Mouse (Mus musculus) forebrain, postnatal 0 days (tissue): Measurements from ENCODE around the gene Gm20458. TPM values are rescaled to one million over a fixed set of nuclear protein-coding genes. Genes with fewer than 3 reads are reported as not detected.
A peak's percentile ranks its signal among the peaks of the same experiment; 100 is the strongest.

Experiments
- ATAC-seq: fragments of 200-750 bp; cut with Nextera tagmentation; 2 replicates; pipeline ENCODE4 v1.8.0; 2017; ENCODE audit warnings: mild to moderate bottlenecking, moderate library complexity
- DNase-seq: peaks from one replicate; pipeline ENCODE4 v3.0.0-alpha.2; 2015
- H3K27ac ChIP-seq: fragments of 300-500 bp; sonication (generic); 2 replicates; pipeline ENCODE4 v1.5.1; 2014; ENCODE audit warnings: low read depth, mild to moderate bottlenecking, antibody characterized with exemption, low read length, moderate library complexity, mixed read lengths
- H3K27me3 ChIP-seq: fragments of 300-500 bp; sonication (generic); 2 replicates; pipeline ENCODE4 v1.6.1; 2014; ENCODE audit warnings: mild to moderate bottlenecking, low read length, mixed read lengths; ENCODE audit not compliant: insufficient read depth
- H3K36me3 ChIP-seq: fragments of 300-500 bp; sonication (generic); 2 replicates; pipeline ENCODE4 v1.6.1; 2014; ENCODE audit warnings: mild to moderate bottlenecking, moderate library complexity; ENCODE audit not compliant: insufficient read depth
- H3K4me1 ChIP-seq: fragments of 300-500 bp; sonication (generic); 2 replicates; pipeline ENCODE4 v1.6.1; 2014; ENCODE audit warnings: antibody characterized with exemption; ENCODE audit not compliant: insufficient read depth
- H3K4me2 ChIP-seq: fragments of 300-500 bp; sonication (generic); 2 replicates; pipeline ENCODE4 v1.6.1; 2014; ENCODE audit warnings: low read depth, mild to moderate bottlenecking, moderate library complexity
- H3K4me3 ChIP-seq: fragments of 300-500 bp; sonication (generic); 2 replicates; pipeline ENCODE4 v1.5.1; 2014; ENCODE audit warnings: low read depth, low read length, mixed read lengths
- H3K9ac ChIP-seq: fragments of 300-500 bp; sonication (generic); 2 replicates; pipeline ENCODE4 v1.6.1; 2014; ENCODE audit warnings: mild to moderate bottlenecking
- H3K9me3 ChIP-seq: fragments of 300-500 bp; sonication (generic); 2 replicates; pipeline ENCODE4 v1.6.1; 2016; ENCODE audit warnings: low read length
- CTCF ChIP-seq: sonication (generic); IDR thresholded peaks from 2 replicates; pipeline ENCODE4 v1.5.1; 2016; ENCODE audit warnings: antibody characterized with exemption, control low read depth, low read depth
- WGBS: fragments of 180-500 bp; shearing (Covaris S2); extraction: QIAGEN DNeasy Blood & Tissue Kit; methylation state at CpG from one replicate; pipeline ENCODE4 v1.1.7; 2014; 5-methylcytosine and 5-hydroxymethylcytosine counted together
- polyA plus RNA-seq: library from polyadenylated mRNA; unstranded; fragments of >200 nt; fragmentation: Nextera tagmentation; extraction: Ambion mirVana; gene quantifications from 2 replicates; pipeline ENCODE4 v1.2.1, GENCODE M21; 2015
- total RNA-seq: library from RNA; depleted of rRNA; stranded (reverse); fragments of >200 nt; gene quantifications from 2 replicates; pipeline ENCODE4 v1.2.3, GENCODE M21; 2014

Gm20458 gene
- total and polyA plus RNA-seq, 2 experiments from 2014 or later: 10.5 to 10.7 TPM

DNA sequence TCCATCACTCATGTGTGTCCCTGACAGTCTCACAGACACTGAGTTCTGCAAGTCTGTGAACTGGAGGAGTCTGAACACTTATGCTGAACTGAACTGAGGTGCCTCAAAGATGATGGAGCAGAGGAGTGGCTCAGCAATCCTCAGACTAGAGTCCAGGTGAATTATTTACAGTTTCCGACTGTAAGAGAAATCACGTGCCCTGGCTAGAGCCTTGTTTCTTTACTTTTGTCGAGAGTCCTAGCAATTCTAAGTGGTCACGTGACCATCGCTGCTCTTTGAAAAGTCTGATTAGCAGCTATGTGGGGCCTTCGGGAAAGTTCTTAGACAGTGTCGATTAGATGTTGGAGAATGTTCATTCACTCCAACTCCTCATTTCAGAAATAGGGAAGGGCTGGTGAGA, 2.8 kb upstream of the Gm20458 start:
- no peaks in the 10 kb centered on the region for H3K27me3 ChIP-seq
- WGBS: 53% methylated on average over 7 of the region's 7 CpGs
- TF ChIP-seq CTCF: no peak
- H3K27ac ChIP-seq: no peak overlapping the region
- no peaks in the 10 kb centered on the region for H3K9me3 ChIP-seq
- DNase-seq (no peak), ATAC-seq (no peak)
- H3K4me2 ChIP-seq: no peak overlapping the region
- peaks cover 7% of the 10 kb centered on the region for H3K4me1 ChIP-seq
- no peak overlapping the region for H3K4me3 ChIP-seq
- no peak overlapping the region for H3K9ac ChIP-seq
- H3K36me3 ChIP-seq: 0 out of 2 replicates have a peak, but pooled peaks cover 1% of the 10 kb centered on the region

DNA sequence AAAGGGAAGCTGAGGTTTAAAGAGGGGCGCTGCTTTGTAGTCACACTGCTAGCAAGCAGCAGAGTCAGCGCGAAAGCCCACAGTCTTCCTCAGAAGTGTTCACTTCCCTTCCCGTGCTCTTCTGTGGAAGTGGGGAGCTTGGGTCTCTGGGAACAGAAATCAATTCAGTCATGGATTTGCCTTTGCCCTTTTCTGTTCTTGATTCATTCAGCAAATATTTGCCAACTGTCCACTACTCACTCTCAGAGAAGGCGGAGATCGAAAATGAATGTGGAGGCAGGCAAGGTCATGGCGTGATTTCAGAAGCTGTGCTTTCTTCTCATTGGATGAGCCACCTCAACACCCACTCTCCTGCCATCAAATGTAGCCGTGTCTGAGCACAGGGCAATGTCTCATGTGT, 2.2 kb upstream of the Gm20458 start:
- 87% methylated on average over 8 of the region's 8 CpGs for WGBS
- no peak overlapping the region for H3K4me3 ChIP-seq
- DNase-seq (no peak), ATAC-seq (no peak)
- H3K27me3 ChIP-seq: no peaks in the 10 kb centered on the region
- no peak overlapping the region for H3K27ac ChIP-seq
- H3K4me2 ChIP-seq: no peak overlapping the region
- no peak for TF ChIP-seq CTCF
- no peak overlapping the region for H3K9ac ChIP-seq
- no peaks in the 10 kb centered on the region for H3K9me3 ChIP-seq
- H3K36me3 ChIP-seq: peaks cover 5% of the 10 kb centered on the region; the same call in 1 of the 2 replicates
- peaks cover 7% of the 10 kb centered on the region for H3K4me1 ChIP-seq

DNA sequence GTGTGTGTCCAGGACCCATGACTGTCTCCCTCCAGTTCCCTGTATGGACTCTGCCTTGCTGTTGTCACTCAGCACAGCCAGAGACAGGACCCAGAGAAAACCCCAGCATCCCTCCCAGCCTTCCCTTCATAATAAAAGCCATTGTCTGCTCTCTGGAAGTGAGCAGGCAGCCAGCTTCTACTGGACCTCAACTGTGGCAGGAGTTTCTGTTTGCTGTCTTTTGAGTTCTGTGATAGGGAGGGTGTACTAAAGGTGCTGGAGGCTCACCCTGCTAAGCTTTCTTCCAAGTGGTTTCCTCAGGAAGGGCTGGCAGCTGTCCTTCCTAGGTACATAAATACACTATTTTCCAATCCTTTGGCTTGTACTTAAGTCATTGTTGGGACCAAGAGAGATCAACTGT, 4.4 kb downstream of the Gm20458 start:
- no peak for TF ChIP-seq CTCF
- H3K36me3 ChIP-seq: peaks cover 55% of the 10 kb centered on the region
- no peak for DNase-seq
- H3K4me2 ChIP-seq: no peak overlapping the region
- no peak for ATAC-seq
- H3K4me1 ChIP-seq: peaks cover 7% of the 10 kb centered on the region
- no peak overlapping the region for H3K4me3 ChIP-seq
- no peaks in the 10 kb centered on the region for H3K9me3 ChIP-seq
- H3K27ac ChIP-seq: no peak overlapping the region
- no peak overlapping the region for H3K9ac ChIP-seq
- H3K27me3 ChIP-seq: no peaks in the 10 kb centered on the region

DNA sequence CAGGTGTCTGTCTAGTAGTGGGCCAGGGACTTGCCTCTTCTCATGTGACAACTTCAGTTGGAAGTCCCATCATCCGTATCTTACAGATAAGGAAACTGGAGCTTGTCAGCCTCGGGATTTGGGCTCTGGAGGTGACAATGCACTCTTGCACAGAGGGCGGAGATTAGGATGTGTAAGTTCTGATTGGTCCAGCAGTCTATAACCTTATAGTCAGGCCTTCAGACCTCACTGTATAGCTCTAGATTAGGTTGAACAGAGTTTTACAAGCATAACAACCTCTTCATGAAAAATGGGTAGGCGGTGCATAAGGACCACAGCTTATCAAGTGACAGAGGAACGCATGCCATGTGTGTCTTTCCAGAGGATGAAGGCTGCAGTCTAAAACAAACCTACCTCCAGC, 6.0 kb downstream of the Gm20458 start:
- no peak overlapping the region for H3K27ac ChIP-seq
- peaks cover 5% of the 10 kb centered on the region for H3K4me1 ChIP-seq
- DNase-seq: no peak
- H3K9me3 ChIP-seq: no peaks in the 10 kb centered on the region
- no peak for ATAC-seq
- WGBS: 85% methylated on average over 5 of the region's 5 CpGs
- H3K4me2 ChIP-seq: no peak overlapping the region
- no peak overlapping the region for H3K4me3 ChIP-seq
- TF ChIP-seq CTCF: no peak
- H3K36me3 ChIP-seq: peaks cover 59% of the 10 kb centered on the region
- H3K27me3 ChIP-seq: no peaks in the 10 kb centered on the region
- H3K9ac ChIP-seq: no peak overlapping the region

DNA sequence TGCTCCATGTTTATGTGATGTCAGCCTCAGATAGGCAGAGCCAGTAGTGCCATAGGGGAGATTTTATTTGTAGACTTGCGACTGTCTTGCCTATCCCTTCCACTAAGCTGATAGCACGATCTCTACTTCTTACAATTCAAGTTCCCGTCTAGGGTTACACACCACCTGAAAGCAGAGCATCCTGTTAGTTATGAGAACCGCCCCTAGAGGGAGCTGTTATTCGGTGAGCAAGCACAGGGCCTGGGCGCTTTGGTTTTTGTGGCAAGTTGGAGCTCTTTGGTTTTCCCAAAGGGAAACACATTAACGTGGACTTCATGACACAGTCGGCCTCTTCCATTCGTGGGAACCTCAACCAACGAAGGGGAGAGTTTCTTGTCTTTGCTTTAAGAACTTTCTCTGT, 9.5 kb downstream of the Gm20458 start:
- Histone ChIP-seq H3K36me3 (peaks cover 60% of the 10 kb centered on the region), H3K27ac (no peak overlapping the region), H3K9me3 (no peaks in the 10 kb centered on the region), H3K4me2 (no peak overlapping the region), H3K27me3 (no peaks in the 10 kb centered on the region), H3K4me3 (no peak overlapping the region), H3K4me1 (no peaks in the 10 kb centered on the region), H3K9ac (no peak overlapping the region)
- ATAC-seq (no peak), DNase-seq (peak; percentile 38)
- TF ChIP-seq CTCF: peak; percentile 67
- WGBS: 27% methylated on average over 10 of the region's 10 CpGs

DNA sequence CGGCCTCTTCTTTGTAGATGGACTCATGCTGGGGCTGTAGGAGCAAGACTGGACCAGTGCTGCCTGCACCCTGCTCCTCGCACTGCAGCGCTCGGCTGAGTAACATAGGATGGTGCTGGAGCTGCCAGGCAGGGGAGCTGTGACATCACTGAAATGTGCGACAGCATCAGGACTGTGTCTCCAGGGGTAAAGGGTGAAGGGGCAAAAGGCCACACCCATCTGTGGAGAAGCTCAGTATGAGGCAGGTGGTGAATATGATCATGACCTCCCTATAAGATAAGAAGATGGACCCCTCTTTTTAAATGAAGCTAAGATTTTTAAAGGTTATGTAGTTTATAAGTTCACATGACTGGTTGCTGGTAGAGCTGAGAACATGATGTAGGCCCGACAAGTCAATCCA, 12.9 kb downstream of the Gm20458 start, which contains the start of gene Trp53tg5:
Gene Trp53tg5, minus strand, starts transcription at position 101 of the 400 bp plus-strand sequence.
- no peak for ATAC-seq
- DNase-seq: no peak

DNA sequence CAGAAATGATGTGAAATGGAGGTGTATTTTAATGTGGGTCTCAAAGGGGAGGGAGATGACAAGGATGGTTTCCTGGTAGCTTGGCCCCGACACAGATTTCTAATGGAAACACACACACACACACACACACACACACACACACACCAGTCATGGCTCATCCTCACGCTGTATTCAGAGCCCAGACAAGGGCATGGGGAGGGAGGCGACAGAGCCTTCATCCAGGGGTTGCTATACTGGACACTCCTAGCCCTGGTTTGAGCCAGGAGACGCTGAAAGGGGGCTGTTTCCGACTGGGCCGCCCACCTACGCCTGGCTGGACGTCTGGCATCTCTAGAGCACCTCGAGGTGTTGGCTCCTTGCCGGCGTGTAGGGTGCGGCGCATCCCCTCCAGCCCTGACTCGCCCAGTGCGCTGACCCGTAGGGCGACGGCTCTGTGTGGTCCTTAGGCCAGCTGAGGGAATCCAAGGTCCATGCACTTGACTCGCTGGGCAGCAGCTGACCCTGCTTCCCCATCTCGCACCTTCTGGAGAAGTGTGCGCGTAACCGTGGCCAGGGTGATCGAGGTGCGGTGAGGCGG, 25.0 kb downstream of the Gm20458 start, which contains the start of gene Dbndd2:
Gene Dbndd2, plus strand, starts transcription at position 426 of the 577 bp plus-strand sequence.
- peak; percentile 47 for ATAC-seq
- Histone ChIP-seq H3K4me1 (no peaks in the 10 kb centered on the region), H3K9me3 (no peaks in the 10 kb centered on the region), H3K27me3 (no peaks in the 10 kb centered on the region; the same call in 1 of the 2 replicates), H3K4me3 (peak within 1 kb of the TSS; percentile 76), H3K9ac (peak within 1 kb of the TSS; percentile 56), H3K27ac (no peak within 1 kb of the TSS), H3K4me2 (peak within 1 kb of the TSS; percentile 99), H3K36me3 (peaks cover 16% of the 10 kb centered on the region)
- 1% methylated on average over 26 of the region's 26 CpGs for WGBS
- no peak for TF ChIP-seq CTCF
- peak; percentile 26 for DNase-seq

More for the DNA sequence above, 12.9 kb downstream of the Gm20458 start, which contains the start of gene Trp53tg5:
- Histone ChIP-seq H3K27ac (no peak within 1 kb of the TSS), H3K4me1 (no peaks in the 10 kb centered on the region), H3K36me3 (peaks cover 58% of the 10 kb centered on the region), H3K9me3 (no peaks in the 10 kb centered on the region), H3K4me3 (no peak within 1 kb of the TSS), H3K4me2 (no peak within 1 kb of the TSS), H3K27me3 (no peaks in the 10 kb centered on the region), H3K9ac (no peak within 1 kb of the TSS)
- WGBS: 87% methylated on average over 6 of the region's 6 CpGs
- TF ChIP-seq CTCF: no peak
